Mouse (Mus musculus): Measurements from ENCODE around the gene Utp14a. TPM values are rescaled to one million over a fixed set of nuclear protein-coding genes. Genes with fewer than 3 reads are reported as not detected.

The Utp14a gene
- total and polyA plus RNA-seq, 3 experiments = 53.6 to 64.3 TPM; not detected in 1

GRCm38 (mm10) chrX:48219468-48219867 is 37.2 kb upstream of the Utp14a start:
- Histone ChIP-seq H3K9me3 (replicated peaks; ENCODE audit: insufficient read depth, low read length) (no peaks in the 10 kb centered on the region), H3K9ac (ENCODE audit: control insufficient read depth, low read depth, low read length, poor library complexity, severe bottlenecking) (no peak overlapping the region), H3K27me3 (ENCODE audit: control insufficient read depth in 1 of 2, insufficient read depth in 2 of 2, low read length in 2 of 2) (no peaks in the 10 kb centered on the region), H3K4me3 (ENCODE audit: control insufficient read depth in 1 of 2, insufficient read depth in 1 of 2, low read depth in 2 of 2, low read length in 2 of 2) (no peak overlapping the region), H3K36me3 (ENCODE audit: control insufficient read depth in 1 of 2, insufficient read depth in 2 of 2, low read length in 2 of 2) (no peaks in the 10 kb centered on the region), H3K79me2 (ENCODE audit: control insufficient read depth, insufficient read depth, low read length, poor library complexity) (no peaks in the 10 kb centered on the region), H3K4me1 (ENCODE audit: control insufficient read depth in 1 of 2, insufficient read depth in 2 of 2, low read length in 2 of 2) (no peaks in the 10 kb centered on the region), H3K27ac (ENCODE audit: control insufficient read depth, low read depth, low read length) (no peak overlapping the region)
- no peak for DNase-seq (ENCODE audit: low read depth, low spot score)
- TF ChIP-seq GATA1 (IDR thresholded peaks at IDR 0.05; ENCODE audit: low read depth, low read length) (no peak), E2F4 (IDR thresholded peaks at IDR 0.05; ENCODE audit: borderline replicate concordance, low read depth, low read length) (no peak), HCFC1 (IDR thresholded peaks at IDR 0.05; ENCODE audit: low read depth, low read length) (no peak), NELFE (IDR thresholded peaks at IDR 0.05; ENCODE audit: low read depth, low read length) (no peak), TBP (IDR thresholded peaks at IDR 0.05; ENCODE audit: low read depth, low read length) (no peak), ZNF384 (IDR thresholded peaks at IDR 0.05; ENCODE audit: low read depth, low read length) (peak; percentile 59; the same call in 1 of the 2 replicates)

DNA sequence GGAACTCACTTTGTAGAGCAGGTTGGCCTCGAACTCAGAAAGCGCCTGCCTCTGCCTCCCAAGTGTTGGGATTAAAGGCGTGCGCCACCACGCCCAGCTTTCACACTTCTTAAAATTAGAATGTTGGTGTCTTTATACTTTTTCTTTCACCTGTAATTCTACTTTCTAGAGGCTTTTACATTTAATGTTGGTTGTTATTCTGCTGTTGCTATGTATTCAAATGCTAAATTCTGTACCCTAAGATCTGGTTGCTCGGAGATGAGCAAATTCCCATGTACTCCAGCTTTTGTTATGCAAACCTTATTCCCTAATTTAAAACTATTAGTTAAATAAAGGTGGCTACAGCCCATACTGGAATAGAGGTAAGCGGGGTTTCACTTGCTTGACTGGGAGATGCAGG is 34.0 kb upstream of the Utp14a start:
- Histone ChIP-seq H3K4me1 (ENCODE audit: control insufficient read depth in 1 of 2, insufficient read depth in 2 of 2, low read length in 2 of 2) (no peaks in the 10 kb centered on the region), H3K4me3 (ENCODE audit: control insufficient read depth in 1 of 2, insufficient read depth in 1 of 2, low read depth in 2 of 2, low read length in 2 of 2) (no peak overlapping the region), H3K9ac (ENCODE audit: control insufficient read depth, low read depth, low read length, poor library complexity, severe bottlenecking) (no peak overlapping the region), H3K79me2 (ENCODE audit: control insufficient read depth, insufficient read depth, low read length, poor library complexity) (no peaks in the 10 kb centered on the region), H3K9me3 (replicated peaks; ENCODE audit: insufficient read depth, low read length) (no peaks in the 10 kb centered on the region), H3K27me3 (ENCODE audit: control insufficient read depth in 1 of 2, insufficient read depth in 2 of 2, low read length in 2 of 2) (no peaks in the 10 kb centered on the region), H3K27ac (ENCODE audit: control insufficient read depth, low read depth, low read length) (no peak overlapping the region), H3K36me3 (ENCODE audit: control insufficient read depth in 1 of 2, insufficient read depth in 2 of 2, low read length in 2 of 2) (no peaks in the 10 kb centered on the region)
- no peak for DNase-seq (ENCODE audit: low read depth, low spot score)
- no peak for TF ChIP-seq HCFC1 (IDR thresholded peaks at IDR 0.05; ENCODE audit: low read depth, low read length)
- TF ChIP-seq ELF1 (IDR thresholded peaks at IDR 0.05; ENCODE audit: low read depth, low read length) = no peak
- TF ChIP-seq MYC (IDR thresholded peaks at IDR 0.05; ENCODE audit: low read depth, low read length) = no peak
- no peak for TF ChIP-seq ZNF384 (IDR thresholded peaks at IDR 0.05; ENCODE audit: low read depth, low read length)
- TF ChIP-seq SIN3A (IDR thresholded peaks at IDR 0.05; ENCODE audit: low read length) = no peak
- no peak for TF ChIP-seq GATA1 (IDR thresholded peaks at IDR 0.05; ENCODE audit: low read depth, low read length)
- no peak for TF ChIP-seq UBTF (IDR thresholded peaks at IDR 0.05; ENCODE audit: borderline replicate concordance, insufficient read depth, low read depth, low read length)
- no peak for TF ChIP-seq TBP (IDR thresholded peaks at IDR 0.05; ENCODE audit: low read depth, low read length)
- no peak for TF ChIP-seq MAZ (IDR thresholded peaks at IDR 0.05; ENCODE audit: low read depth, low read length)
- no peak for TF ChIP-seq NRF1 (IDR thresholded peaks at IDR 0.05; ENCODE audit: insufficient read depth, low read depth, low read length, poor library complexity, severe bottlenecking)
- TF ChIP-seq RAD21 (IDR thresholded peaks at IDR 0.05; ENCODE audit: low read depth, low read length) = no peak
- TF ChIP-seq POLR2AphosphoS2 (IDR thresholded peaks at IDR 0.05; ENCODE audit: low read length) = no peak
- no peak for TF ChIP-seq POLR2AphosphoS5 (IDR thresholded peaks at IDR 0.05; ENCODE audit: borderline replicate concordance, low read depth, low read length)
- TF ChIP-seq MXI1 (IDR thresholded peaks at IDR 0.05; ENCODE audit: low read depth, low read length) = no peak
- no peak for TF ChIP-seq CHD1 (IDR thresholded peaks at IDR 0.05; ENCODE audit: low read depth, low read length)
- no peak for TF ChIP-seq SMC3 (IDR thresholded peaks at IDR 0.05; ENCODE audit: low read depth, low read length)
- no peak for TF ChIP-seq USF1 (IDR thresholded peaks at IDR 0.05; ENCODE audit: low read depth, low read length)
- no peak for TF ChIP-seq NELFE (IDR thresholded peaks at IDR 0.05; ENCODE audit: low read depth, low read length)
- TF ChIP-seq BHLHE40 (IDR thresholded peaks at IDR 0.05; ENCODE audit: borderline replicate concordance, low read depth, low read length) = no peak

All from MEL (cell line).